Mouse (Mus musculus) CD4-positive, CD25-positive, alpha-beta regulatory T cell, adult 2 months (primary cell): Measurements from ENCODE around the gene Smpd4.

Experiments
- DNase-seq: peaks from one replicate; pipeline ENCODE4 v3.0.0-alpha.2; 2012; ENCODE audit warnings: low read depth, low spot score

Smpd4 gene

DNA sequence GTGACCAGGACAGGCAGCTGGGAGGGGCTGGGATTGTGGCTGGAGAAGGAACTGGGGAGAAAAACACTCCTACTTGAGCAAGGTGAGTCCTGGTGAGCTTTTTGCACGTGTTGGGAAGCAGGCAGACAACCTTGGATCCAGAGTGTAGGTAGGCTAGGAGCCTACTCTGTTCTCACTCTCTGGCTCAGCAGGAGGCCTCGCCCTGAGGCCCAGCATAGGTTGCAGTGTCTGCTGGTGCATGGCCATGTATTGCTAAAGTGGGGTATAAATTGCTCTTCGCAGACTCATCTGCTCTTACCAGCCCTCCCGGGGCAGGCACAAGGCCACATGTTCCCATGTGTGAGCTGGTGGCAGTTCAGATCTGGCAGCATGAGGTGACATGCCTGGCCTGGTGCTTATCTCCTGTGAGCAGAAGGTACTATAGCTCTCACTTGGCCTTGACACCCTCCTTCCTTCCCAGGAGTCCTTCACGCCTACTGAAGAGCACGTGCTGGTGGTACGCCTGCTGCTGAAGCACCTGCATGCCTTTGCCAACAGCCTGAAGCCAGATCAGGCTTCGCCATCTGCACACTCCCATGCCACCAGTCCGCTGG lies 19.0 kb downstream of the Smpd4 start:
- DNase-seq = no peak

DNA sequence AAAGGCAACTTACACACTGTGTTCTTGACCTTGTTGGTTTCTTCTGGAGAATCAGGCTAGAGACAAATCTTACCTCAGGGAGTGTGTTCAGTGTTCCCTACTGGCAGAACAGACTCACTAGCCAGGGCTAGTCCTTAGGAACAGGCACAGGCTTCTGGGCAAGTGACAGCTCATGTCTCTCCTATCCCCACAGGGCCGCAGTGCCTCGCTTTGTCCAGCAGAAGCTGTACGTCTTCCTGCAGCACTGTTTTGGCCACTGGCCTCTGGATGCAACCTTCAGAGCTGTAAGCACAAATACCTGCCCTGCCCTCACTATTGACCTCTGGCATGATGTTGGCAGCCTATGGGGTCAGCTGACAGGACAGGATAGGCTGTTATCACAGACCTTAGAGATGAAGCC lies 19.9 kb downstream of the Smpd4 start:
- DNase-seq = no peak

DNA sequence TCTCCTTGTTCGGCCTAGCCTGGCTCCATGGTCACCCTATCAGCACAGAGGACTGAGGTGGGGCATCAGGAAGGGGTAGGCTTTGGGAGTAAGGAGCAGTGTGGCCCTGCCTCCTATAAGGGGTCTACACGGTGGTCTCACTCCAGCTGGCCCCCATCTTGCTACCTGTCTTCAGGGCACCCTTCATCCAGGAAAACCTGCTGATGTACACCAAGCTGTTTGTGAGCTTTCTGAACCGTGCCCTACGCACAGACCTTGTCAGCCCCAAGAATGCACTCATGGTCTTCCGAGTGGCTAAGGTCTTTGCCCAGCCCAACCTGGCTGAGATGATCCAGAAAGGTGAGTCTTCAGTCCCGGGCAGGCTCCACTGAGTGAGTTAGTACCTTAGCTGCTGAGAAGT lies 20.8 kb downstream of the Smpd4 start:
- DNase-seq = no peak

DNA sequence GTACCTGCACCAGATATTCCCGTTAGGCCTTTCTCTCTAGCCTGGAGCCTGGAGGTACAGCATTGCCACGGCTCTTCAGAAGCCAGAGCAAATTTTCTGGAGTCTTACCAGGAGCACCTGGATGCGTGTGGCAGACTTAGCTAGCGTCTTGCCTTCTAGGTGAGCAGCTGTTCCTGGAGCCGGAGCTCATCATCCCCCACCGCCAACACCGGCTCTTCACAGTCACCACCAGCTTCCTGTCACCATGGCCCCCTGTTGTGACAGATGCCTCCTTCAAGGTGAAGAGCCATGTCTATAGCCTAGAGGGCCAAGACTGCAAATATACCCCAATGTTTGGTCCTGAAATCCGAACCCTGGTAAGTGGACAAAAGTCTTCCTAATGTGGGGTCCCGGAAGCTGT lies 21.6 kb downstream of the Smpd4 start:
- DNase-seq = no peak

DNA sequence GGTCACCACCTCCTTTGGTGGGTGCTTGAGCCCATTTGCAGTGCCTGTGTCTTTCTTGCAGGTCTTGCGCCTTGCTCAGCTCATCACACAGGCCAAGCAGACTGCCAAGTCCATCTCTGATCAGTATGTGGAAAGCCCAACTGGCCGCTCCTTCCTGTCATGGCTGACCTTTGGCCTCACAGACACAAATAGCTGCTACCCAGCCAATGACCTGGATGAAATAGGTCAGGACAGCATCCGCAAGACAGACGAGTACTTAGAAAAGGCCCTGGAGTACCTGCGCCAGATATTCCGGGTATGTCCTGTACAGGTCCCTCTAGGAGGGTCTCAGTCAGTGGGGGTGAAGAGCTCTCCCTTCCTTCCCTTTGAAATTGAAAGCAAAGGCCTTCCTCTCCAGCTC lies 22.1 kb downstream of the Smpd4 start:
- DNase-seq = no peak

DNA sequence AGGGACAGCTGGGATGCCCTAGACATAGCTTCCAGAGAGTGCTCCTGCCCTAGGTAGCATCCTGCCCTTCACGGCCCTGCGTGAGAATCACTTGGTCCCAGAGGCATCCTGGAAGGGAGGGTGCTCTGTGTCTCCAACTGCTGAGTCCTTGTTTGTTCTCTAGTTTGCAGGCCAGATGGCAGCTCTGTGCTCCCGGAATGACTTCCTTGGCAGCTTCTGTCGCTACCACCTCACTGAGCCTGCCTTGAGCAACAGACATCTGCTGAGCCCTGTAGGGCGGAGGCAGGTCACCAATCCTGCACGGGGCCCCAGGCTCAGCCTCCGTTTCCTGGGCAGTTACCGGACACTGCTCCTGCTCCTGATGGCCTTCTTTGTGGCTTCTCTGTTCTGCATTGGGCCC lies 23.2 kb downstream of the Smpd4 start:
- no peak for DNase-seq

DNA sequence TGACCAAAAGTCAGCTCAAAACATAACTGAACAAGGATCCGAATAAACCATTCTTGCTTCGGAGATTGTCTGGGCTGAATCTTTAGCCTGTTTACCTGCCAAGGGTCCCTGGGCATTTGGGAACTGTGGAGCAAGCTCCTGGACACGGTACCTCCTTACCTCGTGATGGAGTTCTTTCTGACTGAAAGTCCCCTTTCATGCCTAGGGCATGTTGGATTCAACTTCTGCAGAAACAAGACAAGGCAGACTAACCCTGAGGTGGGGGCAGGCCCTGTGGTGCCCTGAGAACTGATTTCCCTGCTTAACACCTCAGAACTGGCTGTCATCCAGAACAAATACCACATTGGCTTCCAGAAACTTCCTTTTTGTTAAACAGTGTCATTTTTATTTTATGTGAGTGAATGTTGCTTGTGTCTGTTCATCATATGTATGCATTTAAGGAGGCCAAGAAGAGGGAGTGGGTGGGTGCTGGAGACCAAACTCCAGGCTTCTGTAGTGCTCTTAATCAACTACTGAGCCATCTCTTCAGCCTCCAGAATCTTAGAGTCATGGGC lies 24.4 kb downstream of the Smpd4 start:
- DNase-seq = no peak

DNA sequence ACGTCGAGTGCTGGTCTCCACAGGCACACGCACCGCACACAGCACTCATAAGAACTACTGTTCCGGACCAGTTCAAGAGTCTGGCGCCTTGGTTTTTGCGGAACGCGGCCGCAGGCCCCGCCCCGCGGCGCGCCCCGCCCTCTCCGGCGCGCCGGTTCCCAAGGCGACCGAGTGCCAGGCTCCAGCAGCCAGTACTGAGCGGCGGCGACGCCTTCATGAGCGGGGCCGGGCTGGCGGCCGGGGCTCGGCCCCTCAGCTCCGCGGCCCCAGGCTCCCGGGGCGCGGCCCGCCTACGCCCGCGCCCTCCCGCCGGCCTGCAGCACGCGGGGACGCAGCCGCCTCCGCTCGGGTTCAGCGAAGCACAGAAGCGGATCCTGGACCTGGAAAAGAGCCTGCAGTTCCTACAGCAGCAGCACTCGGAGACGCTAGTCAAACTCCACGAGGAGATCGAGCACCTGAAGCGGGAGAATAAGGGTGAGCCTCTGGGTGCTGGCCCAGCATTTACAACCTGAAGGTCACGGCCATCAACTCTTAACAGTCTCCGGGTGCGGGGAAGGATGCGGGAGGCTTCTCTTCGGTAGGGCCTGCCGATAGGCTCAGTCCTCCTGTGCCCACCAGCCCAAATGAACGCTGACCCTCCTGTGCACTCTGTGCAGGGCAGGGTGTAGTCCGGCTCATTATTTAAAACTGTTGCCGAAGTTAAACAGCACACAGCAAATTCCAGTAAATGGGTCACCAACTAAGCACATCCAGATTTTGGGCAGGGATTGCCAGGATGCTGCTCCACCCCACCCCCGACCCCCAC lies 27.4 kb downstream of the Smpd4 start, which contains the start of gene Ccdc74a:
TSS of gene Ccdc74a (plus strand) at position 161 of the 805 bp plus-strand sequence.
- peak; percentile 85 for DNase-seq

DNA sequence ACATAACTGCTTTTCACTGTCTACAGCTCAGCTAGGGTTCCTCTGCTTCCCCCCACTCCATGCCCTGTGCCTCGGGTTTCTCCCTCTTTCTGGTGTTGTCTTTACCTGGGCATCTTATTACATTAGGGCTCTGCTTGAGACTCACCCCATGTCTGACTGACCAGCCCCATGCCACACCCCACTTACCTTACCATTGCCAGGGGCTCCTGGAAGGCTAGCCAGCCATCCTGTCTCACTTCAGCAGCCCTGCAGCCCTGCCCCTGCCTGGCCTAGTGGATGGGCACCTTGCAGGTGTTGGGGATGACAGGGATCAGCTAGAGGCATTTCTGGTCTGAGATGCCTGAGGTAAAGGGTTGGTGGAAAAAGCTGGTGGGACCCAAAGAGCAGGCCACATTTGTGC lies 28.0 kb downstream of the Smpd4 start:
- DNase-seq = no peak

DNA sequence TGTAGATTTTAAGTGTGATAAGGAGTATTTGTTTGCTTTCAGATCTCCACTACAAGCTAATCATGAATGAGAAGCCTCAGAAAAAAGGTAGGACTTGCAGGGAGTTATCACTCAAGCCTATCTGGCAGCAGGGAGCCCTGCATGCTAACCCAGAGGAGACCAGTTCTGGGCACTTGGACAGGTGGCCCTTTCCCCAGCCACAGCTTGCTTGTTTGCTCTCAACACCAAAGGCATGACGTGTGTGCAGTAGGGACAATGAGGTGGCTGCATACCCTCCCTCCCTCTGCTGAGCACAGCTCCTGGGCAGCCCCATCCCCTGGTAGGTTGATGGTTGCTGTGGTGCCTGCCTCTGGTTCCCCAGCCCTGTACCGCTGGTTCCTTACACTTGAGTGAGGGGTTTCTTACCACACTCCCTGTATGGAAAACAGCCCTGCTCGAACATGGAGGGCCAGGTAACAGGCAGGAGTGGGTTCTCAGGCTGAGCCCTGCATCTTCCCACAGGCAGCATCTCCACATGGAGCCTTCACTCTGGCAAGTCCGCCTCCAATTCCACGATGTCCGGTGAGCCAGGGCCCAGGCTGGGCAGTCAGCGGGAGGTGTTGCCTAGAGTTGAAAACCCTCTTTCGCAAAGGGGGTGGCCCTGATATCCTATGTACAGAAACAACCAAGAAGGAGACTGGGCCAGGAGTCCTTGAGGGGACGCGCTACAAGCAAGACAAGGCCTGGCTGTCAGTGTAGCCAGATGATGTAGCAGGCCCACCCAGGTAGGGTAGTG lies 28.6 kb downstream of the Smpd4 start:
- DNase-seq = no peak

DNA sequence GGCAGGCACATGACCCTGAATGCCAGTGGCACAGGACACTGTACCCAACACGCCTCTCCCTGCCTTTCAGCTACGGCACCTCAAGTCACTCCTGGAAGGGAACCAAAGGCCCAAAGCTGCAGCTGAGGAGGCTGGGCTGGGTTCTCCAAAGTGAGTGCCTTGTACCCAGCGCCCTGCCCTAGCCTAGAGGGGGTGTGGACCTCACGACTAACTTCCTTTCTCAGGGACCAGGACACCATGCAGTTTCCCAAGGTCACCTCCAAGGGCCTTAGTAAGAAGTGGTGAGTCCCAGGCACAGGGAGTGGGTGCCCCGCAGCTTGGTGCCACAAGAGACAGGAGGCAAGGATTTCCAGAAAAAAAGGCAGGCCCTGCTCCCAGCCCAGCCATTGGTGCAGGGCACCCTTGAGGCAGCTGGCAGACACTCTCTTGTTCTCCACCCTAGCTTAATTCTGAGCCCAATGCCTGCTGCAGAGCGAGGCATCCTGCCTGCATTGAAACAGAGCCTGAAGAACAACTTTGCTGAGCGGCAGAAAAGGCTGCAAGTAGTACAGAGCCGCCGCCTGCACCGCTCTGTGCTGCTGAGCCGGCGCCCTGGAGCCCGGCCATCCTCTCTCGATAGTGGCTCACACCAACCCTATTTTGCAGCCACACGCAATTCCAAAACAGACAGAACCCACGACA lies 30.9 kb downstream of the Smpd4 start:
- DNase-seq = no peak

DNA sequence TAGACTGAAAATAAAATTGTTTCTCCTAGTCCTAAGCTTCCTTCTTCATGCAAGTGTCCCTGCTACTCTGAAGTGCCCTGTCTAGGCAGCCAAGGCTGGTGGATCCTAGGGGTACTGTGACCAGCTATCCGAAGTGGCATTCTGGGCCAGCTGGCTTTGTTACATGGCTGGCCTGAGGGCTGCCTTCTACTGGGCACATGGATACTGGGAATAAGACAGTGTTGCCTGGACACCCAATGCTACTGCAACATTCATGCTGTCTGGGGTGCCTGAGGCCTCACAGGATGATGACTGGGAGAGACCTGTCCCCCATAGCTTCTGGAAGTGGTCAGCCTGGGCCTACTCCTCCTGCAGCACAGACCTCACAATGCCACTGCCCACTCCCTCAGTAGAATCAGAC lies 31.6 kb downstream of the Smpd4 start:
- DNase-seq = no peak

DNA sequence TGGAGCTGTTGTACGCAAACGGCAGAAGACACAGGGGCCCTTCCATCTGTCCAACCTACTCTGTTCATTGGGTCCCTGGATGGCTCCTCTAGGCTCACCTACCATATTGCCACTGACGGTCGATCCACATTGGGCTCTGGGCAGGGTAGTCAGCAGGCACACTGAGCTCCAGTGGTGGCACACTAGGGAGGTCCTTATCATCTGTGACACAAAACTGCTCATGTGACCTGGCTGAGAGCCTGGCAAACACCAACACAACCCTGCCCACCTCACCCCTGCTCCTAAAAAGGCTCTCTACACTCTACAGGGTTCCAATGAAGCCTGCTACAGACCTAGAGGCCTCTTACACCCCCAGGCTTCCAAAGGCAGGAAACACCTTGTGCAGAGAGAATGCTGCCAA lies 33.5 kb downstream of the Smpd4 start:
- DNase-seq = no peak

DNA sequence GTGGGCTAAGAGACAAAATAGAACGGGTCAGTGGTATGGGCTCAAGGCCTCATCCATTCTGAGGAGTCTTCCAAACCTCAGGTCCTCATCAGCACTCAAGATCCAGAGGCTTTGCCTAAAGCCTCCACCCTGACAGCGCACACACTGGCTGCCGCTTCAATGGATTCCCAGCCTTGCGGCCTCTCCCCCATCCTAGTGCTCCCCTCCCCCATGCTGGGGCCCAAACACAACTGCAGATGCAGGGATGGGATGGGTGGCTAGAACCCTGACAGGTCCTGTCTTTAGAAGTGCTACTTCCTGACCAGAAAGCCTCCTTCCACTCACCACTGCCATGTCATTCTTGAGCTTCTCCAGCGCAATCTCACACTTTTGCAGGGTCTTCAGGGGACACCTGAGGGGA lies 34.4 kb downstream of the Smpd4 start:
- no peak for DNase-seq

DNA sequence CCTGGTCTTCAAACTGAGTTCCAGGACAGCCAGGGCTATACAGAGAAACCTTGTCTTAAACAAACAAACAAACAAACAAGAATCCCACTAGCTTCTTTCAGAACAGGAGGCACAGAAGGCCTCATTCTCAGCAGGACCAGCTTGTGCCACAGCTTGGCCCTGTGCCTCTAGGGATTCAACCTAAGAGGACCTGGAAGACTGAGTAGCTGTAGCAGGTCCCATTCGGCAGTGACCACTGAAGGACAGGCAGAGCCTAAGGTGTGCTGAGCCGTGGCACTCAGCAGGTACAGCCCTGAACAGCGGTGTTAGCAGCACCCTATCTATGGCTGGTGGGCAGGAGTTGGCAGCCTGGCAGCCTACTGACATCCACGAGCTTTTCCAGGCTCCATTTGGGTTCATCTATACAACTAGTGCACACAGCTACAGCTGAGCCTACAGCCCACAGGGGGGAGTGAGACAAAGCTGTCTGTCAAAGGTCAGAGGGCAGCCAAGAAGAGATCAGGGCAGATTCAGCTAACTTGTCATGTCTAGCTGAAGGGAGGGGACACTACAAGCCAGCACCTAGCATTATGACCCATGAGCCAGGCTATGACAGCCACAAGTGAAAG lies 35.1 kb downstream of the Smpd4 start:
- DNase-seq = no peak

DNA sequence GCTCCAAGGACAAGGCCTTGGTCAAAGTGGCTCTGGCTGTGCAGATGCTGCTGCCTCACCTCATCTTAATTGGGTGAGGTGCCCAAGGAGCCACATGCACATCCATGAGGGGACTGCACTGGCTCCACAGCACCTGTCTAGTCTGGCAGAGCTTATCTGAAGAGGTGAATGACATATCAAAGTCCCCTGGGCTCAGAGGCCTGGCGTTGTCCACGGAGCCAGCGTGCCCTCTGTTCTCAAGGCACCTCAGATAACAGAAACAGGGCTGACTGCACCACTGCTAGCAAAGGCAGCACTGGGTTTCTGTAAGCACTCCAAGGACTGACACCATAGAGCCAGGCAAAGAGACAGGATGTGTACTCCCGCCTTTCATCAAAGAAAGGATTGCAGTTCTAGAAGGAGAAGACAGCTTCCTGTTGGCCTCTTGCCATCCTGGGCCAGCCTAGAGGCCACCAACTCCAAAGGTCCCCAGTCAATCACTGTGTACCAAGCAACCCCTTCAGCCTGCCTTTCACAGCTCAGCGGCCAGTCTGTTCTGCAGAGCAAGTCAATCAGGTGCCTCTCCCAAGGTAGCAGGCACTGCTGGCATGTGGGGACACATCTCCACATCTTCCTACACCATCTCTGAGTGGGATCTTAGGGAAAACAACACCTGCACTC lies 37.2 kb downstream of the Smpd4 start:
- DNase-seq = no peak

DNA sequence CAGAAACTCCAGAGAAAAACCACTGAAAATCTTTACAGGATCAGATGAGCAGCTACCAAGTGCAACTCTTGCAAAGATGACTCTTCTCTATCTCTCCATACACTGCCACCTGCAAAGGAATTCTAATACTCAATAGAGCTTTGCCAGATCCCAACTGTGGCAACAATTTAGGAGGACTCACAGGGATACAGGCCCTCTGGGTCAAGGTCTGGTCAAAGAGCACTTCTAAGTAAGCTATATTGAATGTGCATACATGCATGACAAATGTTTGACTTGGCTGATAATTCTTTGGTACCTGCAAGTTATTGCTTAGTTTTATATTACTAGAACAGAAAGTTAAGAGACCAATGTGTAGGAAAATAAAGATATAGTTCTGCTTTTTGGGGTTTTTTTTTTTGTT lies 46.4 kb downstream of the Smpd4 start:
- no peak for DNase-seq

DNA sequence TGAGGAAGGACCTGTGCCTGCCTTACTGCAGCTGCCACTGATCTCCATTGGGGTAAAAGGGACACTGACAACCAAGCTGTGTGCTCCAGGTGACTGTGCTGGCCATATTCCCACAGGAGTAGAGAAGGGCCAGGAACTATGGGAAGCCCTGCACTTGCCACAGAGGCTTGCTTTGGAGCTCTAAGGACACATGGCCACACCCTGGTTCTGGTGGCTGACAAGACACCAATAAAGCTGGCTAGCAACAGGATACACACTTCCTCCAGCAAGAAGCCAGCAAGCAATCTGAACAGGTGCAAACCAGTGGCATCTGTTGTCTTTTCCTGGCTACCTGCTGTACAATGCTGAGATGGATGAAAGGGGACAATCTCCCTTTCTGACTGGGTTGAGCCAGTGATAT lies 50.7 kb downstream of the Smpd4 start:
- DNase-seq = no peak
